In the genomic region with DNA sequence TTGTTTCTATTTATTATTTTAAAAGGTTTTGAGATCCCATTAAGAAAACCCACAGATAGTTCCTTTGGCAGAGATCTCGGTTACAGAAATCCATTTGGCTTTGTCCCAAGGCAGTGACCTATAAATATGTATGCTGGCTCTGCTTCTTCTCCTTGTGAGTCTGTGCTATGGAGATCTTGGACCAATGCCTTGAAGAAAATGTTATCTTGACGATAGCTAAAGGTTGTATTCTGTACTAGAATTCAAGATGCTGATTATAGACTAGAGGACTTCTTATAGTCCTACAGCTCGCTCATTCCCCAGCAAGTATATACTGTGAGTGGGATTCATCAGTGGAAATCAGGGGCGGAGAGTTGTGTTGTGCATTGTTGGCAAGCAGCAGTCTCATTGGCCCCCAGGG, we compare ENCODE assay signal across 11 mouse cellular contexts.
DNase-seq lines count a peak whose midpoint lies in the region.
"Had no signal": no experiment of that assay in that cellular context is flagged by ENCODE, and none has a peak within 500 bp of the region (broad histone marks: within the 10 kb centered on the region; RNA-seq: fewer than 3 reads in every experiment).

No protein-coding gene starts in this region.

- DNase-seq in gastrocnemius, adult 18-20 months (ENCODE audit: low spot score): peak; percentile 52
- no peak for DNase-seq in gastrocnemius, adult 8-10 months (ENCODE audit: low spot score in 2 of 2)
- peak; percentile 24 to 29 for DNase-seq in left cerebral cortex, adult 18-20 months (ENCODE audit: low spot score in 2 of 2)
- no peak for DNase-seq in left cerebral cortex, postnatal 4 days
- peak; percentile 19 for DNase-seq in adipocyte (ENCODE audit: low spot score)
- peak; percentile 23 for DNase-seq in cerebellum, adult 11 months
- no peak for DNase-seq in retina, postnatal 1 day
- no peak for DNase-seq in heart, adult 11 months
- DNase-seq: heart, adult 2 months; liver, embryonic 13.5 days; right cerebral cortex, postnatal 4 days had no signal

- intact Hi-C loops in left cerebral cortex, postnatal 4 days (cut with DNase I): no loop called here

Comparison
In these comparisons a context has a peak if more than half of its experiments do, and no peak if none do; other contexts are left out.
1. DNase-seq: peak in gastrocnemius, adult 18-20 months (single experiment), left cerebral cortex, adult 18-20 months (2 of 2), adipocyte (single experiment) and cerebellum, adult 11 months (single experiment); none in gastrocnemius, adult 8-10 months (0 of 2), left cerebral cortex, postnatal 4 days (single experiment), retina, postnatal 1 day (single experiment) and heart, adult 11 months (single experiment).